Mouse (Mus musculus) cerebellum, adult 18-20 months (tissue): ENCODE measurements around the gene Shc3.

Source experiments
- DNase-seq, 2 experiments: peaks; one replicate each; pipeline ENCODE4 v3.0.0; 2021

Shc3 gene

GRCm38 (mm10) chr13:51413461-51413860 lies 155.8 kb downstream of the Shc3 start:
- no peak for DNase-seq

- no peak for DNase-seq
Observed at GRCm38 (mm10) chr13:51411696-51412430, 157.4 kb downstream of the Shc3 start.

- no peak for DNase-seq
Observed at GRCm38 (mm10) chr13:51411243-51411642, 158.0 kb downstream of the Shc3 start.

- DNase-seq, result no peak
Observed at GRCm38 (mm10) chr13:51409936-51410481, 159.2 kb downstream of the Shc3 start.

- DNase-seq, result no peak
Observed at GRCm38 (mm10) chr13:51408519-51409001, 160.7 kb downstream of the Shc3 start, which contains the start of gene S1pr3. Gene S1pr3 (plus strand): TSS chr13:51408639.

- no peak for DNase-seq
Observed at GRCm38 (mm10) chr13:51407541-51408217, 161.5 kb downstream of the Shc3 start.

GRCm38 (mm10) chr13:51405731-51406320 lies 163.4 kb downstream of the Shc3 start:
- DNase-seq, result no peak

GRCm38 (mm10) chr13:51404566-51404965 lies 164.7 kb downstream of the Shc3 start:
- DNase-seq, result no peak

GRCm38 (mm10) chr13:51400736-51401501 lies 168.3 kb downstream of the Shc3 start:
- no peak for DNase-seq

GRCm38 (mm10) chr13:51400186-51400719 lies 169.0 kb downstream of the Shc3 start:
- DNase-seq, result no peak

- DNase-seq, result no peak
Observed at GRCm38 (mm10) chr13:51399562-51399961, 169.7 kb downstream of the Shc3 start.

GRCm38 (mm10) chr13:51397861-51398260 lies 171.4 kb downstream of the Shc3 start:
- DNase-seq, result no peak

GRCm38 (mm10) chr13:51392256-51392655 lies 177.0 kb downstream of the Shc3 start:
- no peak for DNase-seq

GRCm38 (mm10) chr13:51391359-51391916 lies 177.8 kb downstream of the Shc3 start:
- DNase-seq, result no peak

GRCm38 (mm10) chr13:51390398-51390797 lies 178.8 kb downstream of the Shc3 start:
- DNase-seq, result no peak

- no peak for DNase-seq
Observed at GRCm38 (mm10) chr13:51387908-51388307, 181.3 kb downstream of the Shc3 start.

GRCm38 (mm10) chr13:51384899-51385298 lies 184.3 kb downstream of the Shc3 start:
- DNase-seq, result no peak

GRCm38 (mm10) chr13:51381498-51381897 lies 187.7 kb downstream of the Shc3 start:
- no peak for DNase-seq
